Mouse (Mus musculus): Measurements from ENCODE around the gene Chrm5. TPM values are rescaled to one million over a fixed set of nuclear protein-coding genes. Genes with fewer than 3 reads are reported as not detected.

The Chrm5 gene
- not detected in 2 replicates for polyA plus RNA-seq (2015; fragmentation: Nextera tagmentation; extraction: Ambion mirVana)

GRCm38 (mm10) chr2:112480669-112481068, at the start of gene Chrm5:
Gene Chrm5 (minus strand): TSS chr2:112480769.
- Histone ChIP-seq H3K9me3 (replicated peaks) (no peaks in the 10 kb centered on the region), H3K27ac (no peak within 1 kb of the TSS), H3K27me3 (0 out of 2 replicates have a peak, but pooled peaks cover under 1% of the 10 kb centered on the region), H3K4me2 (no peak within 1 kb of the TSS), H3K4me1 (replicated peaks) (no peaks in the 10 kb centered on the region), H3K36me3 (no peaks in the 10 kb centered on the region), H3K9ac (no peak within 1 kb of the TSS), H3K4me3 (replicated peaks) (no peak within 1 kb of the TSS)
- 73% methylated on average over 5 of the region's 5 CpGs for WGBS (ENCODE audit: insufficient replicate concordance)
- DNase-seq (no peak), ATAC-seq (ENCODE audit: low read depth) (no peak)

GRCm38 (mm10) chr2:112526933-112527332, 46.4 kb upstream of the Chrm5 start:
- Histone ChIP-seq H3K4me1 (replicated peaks) (no peaks in the 10 kb centered on the region), H3K4me2 (no peak overlapping the region), H3K27me3 (no peaks in the 10 kb centered on the region), H3K36me3 (peaks cover 7% of the 10 kb centered on the region), H3K9me3 (replicated peaks) (no peaks in the 10 kb centered on the region), H3K4me3 (replicated peaks) (no peak overlapping the region), H3K9ac (no peak overlapping the region), H3K27ac (no peak overlapping the region)
- ATAC-seq (ENCODE audit: low read depth) (no peak), DNase-seq (no peak)
- 85% methylated on average over 3 of the region's 3 CpGs for WGBS (ENCODE audit: insufficient replicate concordance)

GRCm38 (mm10) chr2:112520526-112521482, 40.2 kb upstream of the Chrm5 start:
- no peak overlapping the region for H3K9ac ChIP-seq
- no peak overlapping the region for H3K4me3 ChIP-seq (replicated peaks)
- H3K9me3 ChIP-seq (replicated peaks) = no peaks in the 10 kb centered on the region
- 67% methylated on average over 4 of the region's 4 CpGs for WGBS (ENCODE audit: insufficient replicate concordance)
- no peak for DNase-seq
- no peak overlapping the region for H3K4me2 ChIP-seq
- 0 out of 2 replicates have a peak, but pooled peaks cover 2% of the 10 kb centered on the region for H3K36me3 ChIP-seq
- H3K4me1 ChIP-seq (replicated peaks) = peaks cover 10% of the 10 kb centered on the region; the same call in 1 of the 2 replicates
- peak; percentile 31; the same call in 1 of the 2 replicates for ATAC-seq (ENCODE audit: low read depth)
- no peaks in the 10 kb centered on the region for H3K27me3 ChIP-seq
- H3K27ac ChIP-seq = no peak overlapping the region

- H3K4me3 ChIP-seq (replicated peaks) = no peak overlapping the region
- 0 out of 2 replicates have a peak, but pooled peaks cover 2% of the 10 kb centered on the region for H3K36me3 ChIP-seq
- no peak for DNase-seq
- no peak overlapping the region for H3K9ac ChIP-seq
- H3K4me2 ChIP-seq = no peak overlapping the region
- H3K9me3 ChIP-seq (replicated peaks) = no peaks in the 10 kb centered on the region
- no peaks in the 10 kb centered on the region for H3K27me3 ChIP-seq
- H3K27ac ChIP-seq = no peak overlapping the region
- no peak for ATAC-seq (ENCODE audit: low read depth)
- peaks cover 10% of the 10 kb centered on the region; the same call in 1 of the 2 replicates for H3K4me1 ChIP-seq (replicated peaks)
These were observed 38.0 kb upstream of the Chrm5 start for GRCm38 (mm10) chr2:112518541-112518940.

- H3K4me1 ChIP-seq (replicated peaks) = peaks cover 17% of the 10 kb centered on the region; the same call in 1 of the 2 replicates
- H3K27me3 ChIP-seq = no peaks in the 10 kb centered on the region
- H3K4me2 ChIP-seq = no peak overlapping the region
- WGBS (ENCODE audit: insufficient replicate concordance) = 57% methylated on average over 3 of the region's 3 CpGs
- H3K9ac ChIP-seq = no peak overlapping the region
- 0 out of 2 replicates have a peak, but pooled peaks cover 2% of the 10 kb centered on the region for H3K36me3 ChIP-seq
- H3K27ac ChIP-seq = no peak overlapping the region
- DNase-seq = no peak
- H3K9me3 ChIP-seq (replicated peaks) = no peaks in the 10 kb centered on the region
- H3K4me3 ChIP-seq (replicated peaks) = no peak overlapping the region
- no peak for ATAC-seq (ENCODE audit: low read depth)
These were observed 36.6 kb upstream of the Chrm5 start for GRCm38 (mm10) chr2:112517218-112517617.

GRCm38 (mm10) chr2:112516728-112517127, 36.2 kb upstream of the Chrm5 start:
- H3K4me2 ChIP-seq = no peak overlapping the region
- no peak overlapping the region for H3K9ac ChIP-seq
- no peak overlapping the region for H3K4me3 ChIP-seq (replicated peaks)
- no peak overlapping the region for H3K27ac ChIP-seq
- no peaks in the 10 kb centered on the region for H3K9me3 ChIP-seq (replicated peaks)
- no peaks in the 10 kb centered on the region for H3K27me3 ChIP-seq
- WGBS (ENCODE audit: insufficient replicate concordance) = 66% methylated on average over 3 of the region's 3 CpGs
- no peak for ATAC-seq (ENCODE audit: low read depth)
- no peak for DNase-seq
- H3K4me1 ChIP-seq (replicated peaks) = peaks cover 20% of the 10 kb centered on the region; the same call in 1 of the 2 replicates
- 0 out of 2 replicates have a peak, but pooled peaks cover 2% of the 10 kb centered on the region for H3K36me3 ChIP-seq

GRCm38 (mm10) chr2:112513036-112513435, 32.5 kb upstream of the Chrm5 start:
- ATAC-seq (ENCODE audit: low read depth) = no peak
- no peak overlapping the region for H3K4me3 ChIP-seq (replicated peaks)
- no peak overlapping the region for H3K4me2 ChIP-seq
- no peak overlapping the region for H3K27ac ChIP-seq
- H3K4me1 ChIP-seq (replicated peaks) = peaks cover 39% of the 10 kb centered on the region
- no peaks in the 10 kb centered on the region for H3K36me3 ChIP-seq
- WGBS (ENCODE audit: insufficient replicate concordance) = 73% methylated on average over 1 of the region's 1 CpGs
- H3K9ac ChIP-seq = no peak overlapping the region
- DNase-seq = no peak
- no peaks in the 10 kb centered on the region for H3K9me3 ChIP-seq (replicated peaks)
- H3K27me3 ChIP-seq = no peaks in the 10 kb centered on the region

- DNase-seq (peak; percentile 47), ATAC-seq (ENCODE audit: low read depth) (peak; percentile 98)
- Histone ChIP-seq H3K36me3 (no peaks in the 10 kb centered on the region), H3K27ac (no peak overlapping the region; the same call in 1 of the 2 replicates), H3K4me2 (peak overlapping the region; percentile 58), H3K4me1 (replicated peaks) (peaks cover 43% of the 10 kb centered on the region), H3K4me3 (replicated peaks) (peak overlapping the region; percentile 25; the same call in 1 of the 2 replicates), H3K9ac (peak overlapping the region; percentile 57), H3K9me3 (replicated peaks) (no peaks in the 10 kb centered on the region), H3K27me3 (no peaks in the 10 kb centered on the region)
- 19% methylated on average over 4 of the region's 4 CpGs for WGBS (ENCODE audit: insufficient replicate concordance)
These were observed 29.6 kb upstream of the Chrm5 start for GRCm38 (mm10) chr2:112510140-112510539.

GRCm38 (mm10) chr2:112507444-112507843, 26.9 kb upstream of the Chrm5 start:
- no peaks in the 10 kb centered on the region for H3K27me3 ChIP-seq
- no peaks in the 10 kb centered on the region for H3K9me3 ChIP-seq (replicated peaks)
- no peak overlapping the region for H3K27ac ChIP-seq
- no peak for DNase-seq
- H3K4me2 ChIP-seq = no peak overlapping the region
- no peak overlapping the region for H3K9ac ChIP-seq
- no peaks in the 10 kb centered on the region for H3K36me3 ChIP-seq
- WGBS (ENCODE audit: insufficient replicate concordance) = 76% methylated on average over 1 of the region's 1 CpGs
- ATAC-seq (ENCODE audit: low read depth) = no peak
- H3K4me1 ChIP-seq (replicated peaks) = peaks cover 41% of the 10 kb centered on the region
- H3K4me3 ChIP-seq (replicated peaks) = no peak overlapping the region

GRCm38 (mm10) chr2:112506841-112507435, 26.4 kb upstream of the Chrm5 start:
- H3K27me3 ChIP-seq = no peaks in the 10 kb centered on the region
- H3K4me2 ChIP-seq = no peak overlapping the region
- H3K36me3 ChIP-seq = no peaks in the 10 kb centered on the region
- DNase-seq (no peak), ATAC-seq (ENCODE audit: low read depth) (no peak)
- H3K4me1 ChIP-seq (replicated peaks) = peaks cover 40% of the 10 kb centered on the region
- H3K27ac ChIP-seq = no peak overlapping the region
- H3K4me3 ChIP-seq (replicated peaks) = no peak overlapping the region
- no peak overlapping the region for H3K9ac ChIP-seq
- WGBS (ENCODE audit: insufficient replicate concordance) = 74% methylated on average over 5 of the region's 5 CpGs
- no peaks in the 10 kb centered on the region for H3K9me3 ChIP-seq (replicated peaks)

- Histone ChIP-seq H3K36me3 (no peaks in the 10 kb centered on the region), H3K9me3 (replicated peaks) (no peaks in the 10 kb centered on the region), H3K27ac (no peak overlapping the region), H3K4me3 (replicated peaks) (no peak overlapping the region), H3K9ac (no peak overlapping the region), H3K27me3 (no peaks in the 10 kb centered on the region), H3K4me2 (no peak overlapping the region), H3K4me1 (replicated peaks) (peaks cover 35% of the 10 kb centered on the region)
- ATAC-seq (ENCODE audit: low read depth) (no peak), DNase-seq (no peak)
- 82% methylated on average over 6 of the region's 6 CpGs for WGBS (ENCODE audit: insufficient replicate concordance)
These were observed 23.4 kb upstream of the Chrm5 start for GRCm38 (mm10) chr2:112503978-112504377.

Data from liver, embryonic 13.5 days (tissue).